Mouse (Mus musculus) heart, adult 9 months (tissue): ENCODE measurements at regions not wholly inside any gene's neighbourhood (a gene's known extent, or its start where the extent isn't known, plus 50 kb on each side); places are given as distances from the start of the nearest gene placed in this dataset.

Experiments used
- DNase-seq, 2 experiments: peaks; one replicate each; pipeline ENCODE4 v3.0.0; 2022; ENCODE audit warnings: low spot score in 2 of 2

- DNase-seq = no peak
Observed at GRCm38 (mm10) chr6:14046560-14046959, 175.2 kb upstream of the 2610001J05Rik start.

GRCm38 (mm10) chr6:14044654-14045053 lies 173.3 kb upstream of the 2610001J05Rik start:
- no peak for DNase-seq

- DNase-seq = no peak
Observed at GRCm38 (mm10) chr6:14025898-14026297, 154.6 kb upstream of the 2610001J05Rik start.

DNA sequence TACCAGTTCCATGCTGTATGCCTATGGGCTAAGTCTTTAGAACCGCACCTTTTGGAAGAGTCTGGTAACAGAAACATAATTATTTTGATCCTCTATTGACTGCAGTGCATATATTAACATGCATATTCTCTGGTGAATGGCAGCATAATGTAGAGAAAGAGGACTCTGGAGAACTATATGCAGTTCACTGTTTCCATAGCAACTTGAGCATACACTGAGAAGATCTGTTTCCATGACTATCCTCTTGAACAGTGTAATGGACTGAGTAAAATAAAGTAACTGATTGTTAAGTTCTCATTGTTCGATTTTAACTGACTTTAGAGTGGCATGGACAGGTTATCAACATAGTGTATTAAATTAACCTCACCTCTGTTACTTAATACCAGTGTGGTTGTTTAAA lies 147.6 kb upstream of the 2610001J05Rik start:
- DNase-seq = no peak

GRCm38 (mm10) chr6:13982606-13983389 lies 111.5 kb upstream of the 2610001J05Rik start:
- no peak for DNase-seq

DNA sequence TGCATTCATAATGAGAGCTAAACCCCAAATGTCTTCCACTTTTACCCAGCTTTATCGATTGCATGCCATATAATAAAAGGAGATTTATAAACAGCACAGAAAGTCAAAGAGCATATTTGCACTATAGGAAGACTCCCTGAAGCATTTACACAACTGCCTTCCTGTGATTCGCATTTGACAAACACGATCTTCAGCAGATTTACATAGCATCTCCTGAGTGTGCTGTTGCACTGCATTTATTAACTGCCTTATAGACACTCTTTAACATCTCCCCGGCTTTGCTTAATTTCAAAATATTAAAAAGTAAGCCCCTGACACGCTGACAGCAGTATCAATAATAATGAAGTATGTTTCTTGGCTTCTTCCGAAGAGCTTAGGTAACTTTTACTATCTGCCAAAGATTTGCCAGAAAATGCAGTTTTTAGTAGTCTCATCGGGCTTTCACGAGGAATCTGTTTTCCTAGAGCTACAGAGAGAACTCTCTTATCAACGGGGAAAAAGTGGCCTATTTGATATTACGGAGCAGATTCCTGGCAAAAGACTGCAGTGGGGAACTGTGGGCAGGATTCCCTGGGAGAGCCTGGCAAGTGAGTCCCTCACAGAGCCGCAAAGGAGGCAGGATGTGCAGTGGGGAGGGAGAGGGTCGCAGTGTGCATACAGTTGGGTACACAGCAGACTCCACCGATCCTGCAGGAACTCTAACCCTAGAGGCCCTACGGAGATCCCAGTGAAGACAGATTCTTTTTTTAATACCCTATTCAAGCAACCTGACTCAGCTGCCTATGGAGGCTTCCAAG lies 103.6 kb upstream of the 2610001J05Rik start:
- no peak for DNase-seq

DNA sequence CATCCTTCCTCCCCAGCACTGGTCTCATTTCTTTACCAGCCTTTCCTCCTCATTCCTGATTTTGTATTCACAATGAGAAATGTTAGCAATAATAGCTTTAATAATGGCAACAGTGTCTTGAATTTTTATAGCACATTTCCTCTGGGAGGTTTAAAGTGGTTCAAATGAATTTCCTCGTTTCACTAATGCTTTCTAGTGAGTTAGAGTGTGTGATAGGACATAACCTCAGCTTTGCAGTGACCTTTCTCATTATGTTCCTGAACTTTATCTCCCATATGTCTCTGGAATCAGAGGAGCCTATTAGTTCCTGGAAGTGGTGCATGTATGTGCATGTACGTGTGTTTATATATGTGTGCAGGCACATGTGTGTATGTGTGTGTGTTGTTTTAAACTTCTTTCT lies 93.2 kb upstream of the 2610001J05Rik start:
- DNase-seq = no peak

DNA sequence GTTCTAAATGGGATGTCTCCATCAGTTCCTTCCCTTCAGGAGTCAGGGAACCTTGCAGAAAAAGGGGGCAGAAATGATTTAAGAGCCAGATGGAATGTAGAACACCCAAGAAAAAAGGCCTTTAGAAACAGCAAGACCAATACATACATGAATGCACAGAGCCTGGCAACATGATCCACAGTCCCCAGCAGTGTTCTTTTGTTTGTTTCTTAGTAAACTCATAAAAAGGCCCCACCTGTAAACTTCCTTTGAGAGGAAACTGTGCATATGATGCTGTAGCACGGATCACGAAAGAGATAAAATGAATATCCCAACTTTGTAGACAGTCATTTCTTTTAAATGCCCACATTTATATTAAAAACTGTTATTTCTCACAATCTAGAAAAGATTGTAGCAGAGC lies 92.7 kb upstream of the 2610001J05Rik start:
- DNase-seq = no peak

GRCm38 (mm10) chr6:13949640-13950039 lies 78.3 kb upstream of the 2610001J05Rik start:
- no peak for DNase-seq

DNA sequence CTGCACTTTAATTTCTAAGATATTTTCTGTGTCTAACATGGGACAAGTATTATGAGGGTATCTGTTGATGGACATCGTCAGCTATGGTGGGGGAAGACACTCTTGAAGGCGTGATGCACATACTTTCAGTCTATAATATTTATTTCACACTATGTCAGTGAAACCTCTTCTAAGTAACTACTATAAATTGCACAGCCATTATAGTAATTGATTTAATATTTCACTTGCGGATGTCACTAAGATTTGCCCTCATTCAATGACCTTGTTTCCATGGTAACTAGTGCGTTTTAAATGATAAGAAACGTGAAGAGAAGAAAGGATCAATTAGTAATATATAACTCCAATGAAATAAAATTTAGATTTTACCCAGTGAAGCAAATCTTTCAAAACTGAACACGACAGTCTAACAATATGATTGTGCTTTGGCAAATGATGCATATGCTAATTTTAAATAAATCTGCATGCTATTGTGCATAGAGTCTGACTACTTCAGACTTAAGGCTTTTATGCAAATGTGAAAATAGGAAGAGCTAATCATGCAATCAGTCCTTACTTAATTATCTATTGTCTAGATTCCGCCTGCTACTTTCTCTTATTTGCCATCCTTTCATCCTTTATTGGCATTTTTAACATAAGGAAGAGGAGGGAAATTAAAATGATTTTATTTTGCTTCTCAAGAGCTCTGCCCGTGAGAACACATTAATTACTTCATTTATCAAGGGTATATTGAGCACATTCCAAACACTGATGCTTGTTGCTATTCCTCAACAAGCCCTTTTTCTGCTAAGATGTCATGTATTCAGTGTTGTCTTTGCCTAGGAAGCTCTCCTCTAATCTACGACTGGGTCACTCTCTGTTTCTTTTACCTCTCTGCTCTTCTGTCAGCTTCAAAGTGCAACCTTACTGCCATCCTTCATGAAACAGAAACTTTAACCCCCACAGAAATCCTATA lies 49.8 kb upstream of the 2610001J05Rik start:
- DNase-seq = no peak
